Mouse (Mus musculus): ENCODE measurements around the gene Zfp160. TPM values are rescaled to one million over a fixed set of nuclear protein-coding genes. Genes with fewer than 3 reads are reported as not detected.

Zfp160 gene
- polyA plus RNA-seq (2012; fragmentation: generic; extraction: Trizol) = 4.0 TPM

DNA sequence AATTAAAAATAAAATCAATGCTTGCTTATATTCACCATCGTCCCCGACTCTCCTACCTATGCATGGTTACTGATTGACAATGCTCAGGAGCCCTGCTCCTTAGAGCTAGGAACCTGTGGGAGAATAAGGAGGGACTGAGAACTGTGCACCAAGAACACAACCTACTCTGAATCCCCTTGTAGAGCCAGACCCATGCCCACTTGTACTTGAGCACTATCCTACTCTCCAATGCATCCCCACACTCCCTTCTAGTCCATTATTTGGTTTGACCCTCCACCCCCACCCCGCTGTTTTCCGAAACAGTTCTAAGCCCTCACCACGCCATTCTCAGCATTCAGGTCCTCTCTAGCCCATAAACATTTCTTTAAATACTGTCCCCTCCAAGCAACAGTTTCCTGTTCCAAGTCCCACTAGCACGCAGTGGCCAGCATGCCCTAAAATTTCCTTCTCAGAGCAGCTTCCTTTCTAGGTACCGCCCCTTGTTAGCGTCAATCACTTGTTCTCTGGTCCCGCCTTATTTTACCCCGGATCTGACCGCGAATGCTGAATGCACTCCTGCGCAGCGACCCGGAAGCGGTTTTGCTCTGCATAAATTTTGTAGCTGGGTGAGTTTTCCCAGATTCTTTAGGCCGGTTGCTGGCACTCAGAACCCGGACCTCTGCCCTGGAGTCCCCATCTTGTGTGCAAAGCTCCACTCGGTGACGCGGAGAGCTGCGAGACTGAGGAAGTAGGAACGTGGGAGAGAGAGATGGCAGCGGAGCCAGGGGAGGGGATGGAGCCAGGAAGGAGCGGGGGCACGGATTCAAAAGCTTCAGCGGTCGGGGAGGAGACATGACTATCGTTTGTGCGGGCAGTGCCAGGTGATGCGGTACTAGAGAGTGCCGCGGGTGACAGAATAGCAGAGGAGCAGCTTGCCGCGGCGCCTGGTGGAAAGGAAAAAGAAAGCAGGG lies at the start of gene Zfp160:
Zfp160 (plus strand) TSS at position 522 of the 950 bp plus-strand sequence.
- H3K4me3 ChIP-seq = peak within 1 kb of the TSS; percentile 87
- no peak for TF ChIP-seq MYOG (IDR thresholded peaks at IDR 0.05; ENCODE audit: control insufficient read depth in 1 of 3, insufficient read depth in 1 of 3, insufficient read length in 2 of 3, low read depth in 2 of 3)
- TF ChIP-seq SRF (IDR thresholded peaks at IDR 0.05; ENCODE audit: control insufficient read depth, insufficient read length, low read depth) = no peak
- TF ChIP-seq MAX (IDR thresholded peaks at IDR 0.05; ENCODE audit: low read depth) = no peak
- TF ChIP-seq TCF12 (IDR thresholded peaks at IDR 0.05; ENCODE audit: insufficient read depth, poor library complexity, severe bottlenecking) = no peak
- TF ChIP-seq CEBPB (IDR thresholded peaks at IDR 0.05; ENCODE audit: insufficient read depth, poor library complexity, severe bottlenecking) = no peak
- TF ChIP-seq USF1 (IDR thresholded peaks at IDR 0.05; ENCODE audit: low read depth) = no peak
- no peak for TF ChIP-seq MYOD1 (IDR thresholded peaks at IDR 0.05; ENCODE audit: control insufficient read depth in 1 of 3, insufficient read length in 2 of 3, low read depth in 2 of 3)
- no peak for TF ChIP-seq POLR2AphosphoS2 (IDR thresholded peaks at IDR 0.05; ENCODE audit: insufficient read length, low read depth)
- no peak for TF ChIP-seq POLR2A (IDR thresholded peaks at IDR 0.05; ENCODE audit: insufficient read length, low read depth)
- TF ChIP-seq REST (IDR thresholded peaks at IDR 0.05; ENCODE audit: insufficient read depth, insufficient read length) = no peak
- peaks cover 27% of the 10 kb centered on the region for H3K79me2 ChIP-seq (ENCODE audit: control insufficient read depth, insufficient read depth)
- H3K27me3 ChIP-seq (ENCODE audit: control insufficient read depth, insufficient read depth, insufficient read length) = no peaks in the 10 kb centered on the region
- peak within 1 kb of the TSS; percentile 35 for H3ac ChIP-seq (ENCODE audit: control insufficient read depth, insufficient read length)
- peaks cover 12% of the 10 kb centered on the region for H3K36me3 ChIP-seq (ENCODE audit: control insufficient read depth, insufficient read depth)
- peak within 1 kb of the TSS; percentile 75 for H3K4me2 ChIP-seq (ENCODE audit: low read depth)

DNA sequence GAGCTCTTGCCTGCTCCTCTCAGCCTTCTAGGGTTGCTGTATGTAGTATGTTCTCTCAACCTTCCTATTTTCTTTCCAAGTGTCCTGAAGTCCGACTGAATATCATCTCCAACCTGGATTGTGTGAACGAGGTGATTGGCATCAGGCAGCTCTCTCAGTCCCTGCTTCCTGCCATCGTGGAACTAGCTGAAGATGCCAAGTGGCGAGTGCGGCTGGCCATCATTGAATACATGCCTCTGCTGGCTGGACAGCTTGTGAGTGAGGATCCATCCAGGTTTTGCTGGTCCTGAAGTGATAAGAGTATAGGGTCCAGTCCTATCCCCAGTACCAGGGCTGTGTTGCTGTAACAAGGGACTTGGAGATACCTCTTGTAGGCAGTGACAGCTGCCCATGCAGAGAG lies 48.3 kb upstream of the Zfp160 start:
- no peak for TF ChIP-seq CEBPB (IDR thresholded peaks at IDR 0.05; ENCODE audit: insufficient read depth, poor library complexity, severe bottlenecking)
- TF ChIP-seq SRF (IDR thresholded peaks at IDR 0.05; ENCODE audit: control insufficient read depth, insufficient read length, low read depth) = no peak
- TF ChIP-seq E2F4 (IDR thresholded peaks at IDR 0.05; ENCODE audit: insufficient read depth) = no peak
- TF ChIP-seq REST (IDR thresholded peaks at IDR 0.05; ENCODE audit: insufficient read depth, insufficient read length) = no peak
- no peak for TF ChIP-seq TCF3 (IDR thresholded peaks at IDR 0.05; ENCODE audit: insufficient read length, low read depth)
- TF ChIP-seq MYOG (IDR thresholded peaks at IDR 0.05; ENCODE audit: control insufficient read depth in 1 of 3, insufficient read depth in 1 of 3, insufficient read length in 2 of 3, low read depth in 2 of 3) = no peak
- no peak for TF ChIP-seq TCF12 (IDR thresholded peaks at IDR 0.05; ENCODE audit: insufficient read depth, poor library complexity, severe bottlenecking)
- no peak for TF ChIP-seq POLR2AphosphoS2 (IDR thresholded peaks at IDR 0.05; ENCODE audit: insufficient read length, low read depth)
- no peak for TF ChIP-seq MYOD1 (IDR thresholded peaks at IDR 0.05; ENCODE audit: control insufficient read depth in 1 of 3, insufficient read length in 2 of 3, low read depth in 2 of 3)
- no peak for TF ChIP-seq USF1 (IDR thresholded peaks at IDR 0.05; ENCODE audit: low read depth)
- no peak for TF ChIP-seq MAX (IDR thresholded peaks at IDR 0.05; ENCODE audit: low read depth)
- no peak for TF ChIP-seq POLR2A (IDR thresholded peaks at IDR 0.05; ENCODE audit: insufficient read length, low read depth)

DNA sequence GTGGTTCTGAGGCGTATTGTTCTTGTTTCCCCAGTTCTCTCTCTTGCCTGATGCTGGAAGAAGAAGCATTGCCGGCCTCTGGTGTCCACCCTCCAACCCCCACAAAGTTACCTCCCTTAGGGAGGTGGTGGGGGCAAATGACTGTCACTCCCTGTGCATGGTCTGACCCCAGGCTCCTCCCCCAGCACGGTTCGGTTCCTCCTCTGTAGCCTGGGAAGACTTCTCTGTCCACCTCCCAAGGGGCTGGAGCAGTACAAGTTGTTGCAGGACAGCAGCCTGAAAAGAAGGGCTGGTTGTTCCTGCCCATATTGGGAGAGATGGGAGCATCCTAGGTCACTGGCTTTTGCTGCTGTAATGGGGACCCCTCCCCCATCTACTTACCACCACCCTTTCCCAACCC lies 43.3 kb upstream of the Zfp160 start:
- no peak overlapping the region for H3K4me3 ChIP-seq
- no peak overlapping the region for H3K4me2 ChIP-seq (ENCODE audit: low read depth)
- peaks cover 64% of the 10 kb centered on the region for H3K36me3 ChIP-seq (ENCODE audit: control insufficient read depth, insufficient read depth)
- no peak for TF ChIP-seq TCF12 (IDR thresholded peaks at IDR 0.05; ENCODE audit: insufficient read depth, poor library complexity, severe bottlenecking)
- no peak for TF ChIP-seq TCF3 (IDR thresholded peaks at IDR 0.05; ENCODE audit: insufficient read length, low read depth)
- TF ChIP-seq E2F4 (IDR thresholded peaks at IDR 0.05; ENCODE audit: insufficient read depth) = no peak
- TF ChIP-seq MYOD1 (IDR thresholded peaks at IDR 0.05; ENCODE audit: control insufficient read depth in 1 of 3, insufficient read length in 2 of 3, low read depth in 2 of 3) = no peak
- no peak for TF ChIP-seq POLR2AphosphoS2 (IDR thresholded peaks at IDR 0.05; ENCODE audit: insufficient read length, low read depth)
- no peak for TF ChIP-seq POLR2A (IDR thresholded peaks at IDR 0.05; ENCODE audit: insufficient read length, low read depth)
- TF ChIP-seq CEBPB (IDR thresholded peaks at IDR 0.05; ENCODE audit: insufficient read depth, poor library complexity, severe bottlenecking) = no peak
- no peak for TF ChIP-seq USF1 (IDR thresholded peaks at IDR 0.05; ENCODE audit: low read depth)
- no peak for TF ChIP-seq MAX (IDR thresholded peaks at IDR 0.05; ENCODE audit: low read depth)
- no peak for TF ChIP-seq REST (IDR thresholded peaks at IDR 0.05; ENCODE audit: insufficient read depth, insufficient read length)
- TF ChIP-seq SRF (IDR thresholded peaks at IDR 0.05; ENCODE audit: control insufficient read depth, insufficient read length, low read depth) = no peak
- no peak for TF ChIP-seq MYOG (IDR thresholded peaks at IDR 0.05; ENCODE audit: control insufficient read depth in 1 of 3, insufficient read depth in 1 of 3, insufficient read length in 2 of 3, low read depth in 2 of 3)
- H3ac ChIP-seq (ENCODE audit: control insufficient read depth, insufficient read length) = no peak overlapping the region
- no peaks in the 10 kb centered on the region for H3K27me3 ChIP-seq (ENCODE audit: control insufficient read depth, insufficient read depth, insufficient read length)
- no peaks in the 10 kb centered on the region for H3K79me2 ChIP-seq (ENCODE audit: control insufficient read depth, insufficient read depth)

More for the DNA sequence above, 48.3 kb upstream of the Zfp160 start:
- Histone ChIP-seq H3K27me3 (ENCODE audit: control insufficient read depth, insufficient read depth, insufficient read length) (no peaks in the 10 kb centered on the region), H3K4me3 (no peak overlapping the region), H3K36me3 (ENCODE audit: control insufficient read depth, insufficient read depth) (peaks cover 88% of the 10 kb centered on the region), H3K79me2 (ENCODE audit: control insufficient read depth, insufficient read depth) (no peaks in the 10 kb centered on the region), H3K4me2 (ENCODE audit: low read depth) (no peak overlapping the region), H3ac (ENCODE audit: control insufficient read depth, insufficient read length) (no peak overlapping the region)

DNA sequence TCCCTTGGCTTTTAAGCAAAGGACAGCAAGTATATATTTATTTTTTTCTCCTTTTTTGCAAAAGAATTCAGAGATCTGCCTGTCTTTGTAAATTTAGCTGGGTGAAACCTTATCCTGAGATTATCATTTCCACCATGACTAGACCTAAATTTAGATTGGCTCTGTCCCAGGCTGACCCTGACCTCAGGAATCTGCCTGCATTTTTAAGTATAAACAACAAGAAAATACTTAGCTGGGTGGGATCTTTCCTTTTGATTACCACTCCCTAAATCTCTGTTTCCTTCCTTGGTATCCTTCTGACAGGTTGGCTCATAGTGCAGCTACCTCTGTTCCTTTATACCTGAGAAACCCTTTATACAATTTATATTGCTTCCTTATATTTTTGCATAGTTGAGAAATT lies 42.0 kb upstream of the Zfp160 start:
- H3K27me3 ChIP-seq (ENCODE audit: control insufficient read depth, insufficient read depth, insufficient read length) = no peaks in the 10 kb centered on the region
- no peak overlapping the region for H3K4me2 ChIP-seq (ENCODE audit: low read depth)
- no peak overlapping the region for H3K4me3 ChIP-seq
- TF ChIP-seq MYOD1 (IDR thresholded peaks at IDR 0.05; ENCODE audit: control insufficient read depth in 1 of 3, insufficient read length in 2 of 3, low read depth in 2 of 3) = no peak
- TF ChIP-seq POLR2AphosphoS2 (IDR thresholded peaks at IDR 0.05; ENCODE audit: insufficient read length, low read depth) = no peak
- no peak for TF ChIP-seq REST (IDR thresholded peaks at IDR 0.05; ENCODE audit: insufficient read depth, insufficient read length)
- no peak for TF ChIP-seq MYOG (IDR thresholded peaks at IDR 0.05; ENCODE audit: control insufficient read depth in 1 of 3, insufficient read depth in 1 of 3, insufficient read length in 2 of 3, low read depth in 2 of 3)
- no peak for TF ChIP-seq CEBPB (IDR thresholded peaks at IDR 0.05; ENCODE audit: insufficient read depth, poor library complexity, severe bottlenecking)
- no peak for TF ChIP-seq USF1 (IDR thresholded peaks at IDR 0.05; ENCODE audit: low read depth)
- H3K36me3 ChIP-seq (ENCODE audit: control insufficient read depth, insufficient read depth) = peaks cover 51% of the 10 kb centered on the region
- no peaks in the 10 kb centered on the region for H3K79me2 ChIP-seq (ENCODE audit: control insufficient read depth, insufficient read depth)
- no peak overlapping the region for H3ac ChIP-seq (ENCODE audit: control insufficient read depth, insufficient read length)
